Mouse (Mus musculus): ENCODE results near the gene Gpr84. TPM values are rescaled to one million over a fixed set of nuclear protein-coding genes. Genes with fewer than 3 reads are reported as not detected.
A peak's percentile ranks its signal among the peaks of the same experiment; 100 is the strongest.

The Gpr84 gene
- polyA plus RNA-seq (2011; ENCODE audit: insufficient read depth, insufficient read length, low replicate concordance, missing spikeins) = 1.5 and 2.3 TPM in 2 replicates

- TF ChIP-seq POLR2A (IDR thresholded peaks at IDR 0.05; ENCODE audit: borderline replicate concordance, control insufficient read depth, low read depth, low read length) (no peak), CTCF (IDR thresholded peaks at IDR 0.05; ENCODE audit: control insufficient read depth, insufficient read depth, low read length) (no peak)
- WGBS = 4% methylated on average over 6 of the region's 6 CpGs
- Histone ChIP-seq H3K27ac (ENCODE audit: control insufficient read depth, insufficient read depth, low read depth, low read length, poor library complexity) (peak within 1 kb of the TSS; percentile 64; the same call in 1 of the 2 replicates), H3K4me3 (replicated peaks; ENCODE audit: control insufficient read depth, low read depth, low read length) (peak within 1 kb of the TSS; percentile 71), H3K4me1 (ENCODE audit: control insufficient read depth, insufficient read depth, low read length) (peaks cover 3% of the 10 kb centered on the region)
Observed at GRCm38 (mm10) chr15:103310365-103310910, at the start of gene Gpr84. Gene Gpr84 (minus strand): TSS chr15:103310612.

DNA sequence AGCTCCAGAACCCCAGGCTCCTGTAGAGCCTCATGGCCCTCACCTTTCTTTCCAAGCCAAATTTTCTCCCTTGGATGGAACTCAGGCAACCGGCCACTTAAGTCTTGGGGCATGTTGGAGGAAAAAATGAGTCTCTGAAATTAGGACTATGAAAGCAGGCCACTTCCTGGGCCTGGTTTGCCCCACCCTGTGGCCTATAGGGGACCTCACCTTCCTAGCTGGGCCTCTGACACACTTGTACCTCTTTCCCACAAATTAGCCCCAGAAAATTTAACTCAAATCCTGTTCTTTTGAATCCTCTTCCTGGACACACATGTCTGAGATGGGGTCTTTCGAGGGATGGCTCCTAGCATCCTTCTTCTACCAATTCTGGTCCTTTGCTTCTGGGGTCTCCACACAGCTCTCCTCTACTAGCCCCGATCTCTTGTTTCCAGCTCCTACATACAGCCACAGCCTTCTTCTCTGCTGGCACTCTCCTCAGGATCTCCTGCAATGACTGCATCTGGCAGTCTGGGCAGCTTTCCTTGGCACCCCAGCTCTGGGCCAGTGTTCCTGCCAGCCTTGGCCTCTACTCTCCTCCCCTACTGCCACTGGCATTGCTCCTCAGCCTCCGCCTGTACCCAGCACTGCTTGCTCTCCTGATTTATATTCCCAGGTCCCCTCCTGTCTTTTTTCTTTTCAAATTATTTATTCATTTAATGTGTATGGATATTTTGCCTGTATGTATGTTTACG lies 49.6 kb upstream of the Gpr84 start:
- Histone ChIP-seq H3K4me3 (replicated peaks; ENCODE audit: control insufficient read depth, low read depth, low read length) (no peak overlapping the region), H3K4me1 (ENCODE audit: control insufficient read depth, insufficient read depth, low read length) (peaks cover 13% of the 10 kb centered on the region), H3K27ac (ENCODE audit: control insufficient read depth, insufficient read depth, low read depth, low read length, poor library complexity) (no peak overlapping the region)
- 81% methylated on average over 5 of the region's 5 CpGs for WGBS
- TF ChIP-seq POLR2A (IDR thresholded peaks at IDR 0.05; ENCODE audit: borderline replicate concordance, control insufficient read depth, low read depth, low read length) (no peak), CTCF (IDR thresholded peaks at IDR 0.05; ENCODE audit: control insufficient read depth, insufficient read depth, low read length) (no peak)

GRCm38 (mm10) chr15:103359122-103359510 lies 48.7 kb upstream of the Gpr84 start:
- Histone ChIP-seq H3K4me1 (ENCODE audit: control insufficient read depth, insufficient read depth, low read length) (peaks cover 13% of the 10 kb centered on the region), H3K27ac (ENCODE audit: control insufficient read depth, insufficient read depth, low read depth, low read length, poor library complexity) (no peak overlapping the region), H3K4me3 (replicated peaks; ENCODE audit: control insufficient read depth, low read depth, low read length) (no peak overlapping the region)
- 14% methylated on average over 1 of the region's 1 CpGs for WGBS
- TF ChIP-seq POLR2A (IDR thresholded peaks at IDR 0.05; ENCODE audit: borderline replicate concordance, control insufficient read depth, low read depth, low read length) (no peak), CTCF (IDR thresholded peaks at IDR 0.05; ENCODE audit: control insufficient read depth, insufficient read depth, low read length) (no peak)

- H3K4me1 ChIP-seq (ENCODE audit: control insufficient read depth, insufficient read depth, low read length) = peaks cover 13% of the 10 kb centered on the region
- 26% methylated on average over 4 of the region's 4 CpGs for WGBS
- no peak for TF ChIP-seq CTCF (IDR thresholded peaks at IDR 0.05; ENCODE audit: control insufficient read depth, insufficient read depth, low read length)
- no peak for TF ChIP-seq POLR2A (IDR thresholded peaks at IDR 0.05; ENCODE audit: borderline replicate concordance, control insufficient read depth, low read depth, low read length)
- H3K4me3 ChIP-seq (replicated peaks; ENCODE audit: control insufficient read depth, low read depth, low read length) = no peak overlapping the region
- no peak overlapping the region for H3K27ac ChIP-seq (ENCODE audit: control insufficient read depth, insufficient read depth, low read depth, low read length, poor library complexity)
Observed at GRCm38 (mm10) chr15:103358278-103359121, 48.1 kb upstream of the Gpr84 start.

DNA sequence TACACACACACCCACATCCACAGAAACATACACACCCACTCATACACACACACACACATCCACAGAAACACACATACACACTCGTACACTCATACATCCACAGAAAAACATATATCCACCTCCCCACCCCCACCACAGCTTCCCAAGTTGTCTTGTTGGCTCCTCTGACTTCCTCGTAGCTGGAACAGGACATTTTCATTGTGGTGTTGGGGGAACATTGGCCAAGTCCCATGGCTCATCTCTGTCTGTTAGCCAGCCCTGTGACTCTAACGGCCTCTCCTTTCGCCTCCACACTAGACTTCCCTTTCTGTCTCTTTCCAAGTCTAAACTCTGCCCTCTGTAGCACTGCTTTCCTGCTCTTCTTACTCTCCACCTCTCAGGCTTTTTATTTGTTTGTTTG lies 47.4 kb upstream of the Gpr84 start:
- Histone ChIP-seq H3K4me3 (replicated peaks; ENCODE audit: control insufficient read depth, low read depth, low read length) (no peak overlapping the region), H3K27ac (ENCODE audit: control insufficient read depth, insufficient read depth, low read depth, low read length, poor library complexity) (no peak overlapping the region), H3K4me1 (ENCODE audit: control insufficient read depth, insufficient read depth, low read length) (peaks cover 13% of the 10 kb centered on the region)
- TF ChIP-seq CTCF (IDR thresholded peaks at IDR 0.05; ENCODE audit: control insufficient read depth, insufficient read depth, low read length) (no peak), POLR2A (IDR thresholded peaks at IDR 0.05; ENCODE audit: borderline replicate concordance, control insufficient read depth, low read depth, low read length) (no peak)
- WGBS = 45% methylated on average over 4 of the region's 4 CpGs

- TF ChIP-seq CTCF (IDR thresholded peaks at IDR 0.05; ENCODE audit: control insufficient read depth, insufficient read depth, low read length) (no peak), POLR2A (IDR thresholded peaks at IDR 0.05; ENCODE audit: borderline replicate concordance, control insufficient read depth, low read depth, low read length) (no peak)
- Histone ChIP-seq H3K4me1 (ENCODE audit: control insufficient read depth, insufficient read depth, low read length) (peaks cover 6% of the 10 kb centered on the region), H3K4me3 (replicated peaks; ENCODE audit: control insufficient read depth, low read depth, low read length) (no peak overlapping the region), H3K27ac (ENCODE audit: control insufficient read depth, insufficient read depth, low read depth, low read length, poor library complexity) (no peak overlapping the region)
- 65% methylated on average over 4 of the region's 4 CpGs for WGBS
Observed at GRCm38 (mm10) chr15:103356130-103356529, 45.7 kb upstream of the Gpr84 start.

DNA sequence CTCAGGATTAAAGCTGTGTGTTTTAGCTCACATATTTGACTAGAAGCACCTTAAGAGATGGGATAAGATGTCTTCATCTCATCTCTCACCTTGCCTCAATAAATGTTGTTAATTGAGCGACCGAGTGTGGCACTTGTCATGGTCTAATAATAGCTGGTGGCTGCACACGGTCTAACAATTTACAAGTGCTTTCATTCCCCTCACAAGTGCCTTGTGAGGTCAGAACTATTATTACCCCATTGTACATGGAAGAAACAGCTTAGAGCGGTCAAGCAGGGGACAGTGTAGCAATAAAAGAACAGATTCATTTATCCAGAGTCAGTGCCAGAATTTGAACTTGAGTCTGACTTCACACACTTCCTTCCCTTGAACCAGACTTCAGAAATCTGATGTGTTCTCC lies 45.0 kb upstream of the Gpr84 start:
- 74% methylated on average over 4 of the region's 4 CpGs for WGBS
- Histone ChIP-seq H3K4me3 (replicated peaks; ENCODE audit: control insufficient read depth, low read depth, low read length) (no peak overlapping the region), H3K4me1 (ENCODE audit: control insufficient read depth, insufficient read depth, low read length) (peaks cover 6% of the 10 kb centered on the region), H3K27ac (ENCODE audit: control insufficient read depth, insufficient read depth, low read depth, low read length, poor library complexity) (no peak overlapping the region)
- TF ChIP-seq CTCF (IDR thresholded peaks at IDR 0.05; ENCODE audit: control insufficient read depth, insufficient read depth, low read length) (no peak), POLR2A (IDR thresholded peaks at IDR 0.05; ENCODE audit: borderline replicate concordance, control insufficient read depth, low read depth, low read length) (no peak)

GRCm38 (mm10) chr15:103354690-103355089 lies 44.3 kb upstream of the Gpr84 start:
- WGBS = 85% methylated on average over 2 of the region's 2 CpGs
- no peak for TF ChIP-seq POLR2A (IDR thresholded peaks at IDR 0.05; ENCODE audit: borderline replicate concordance, control insufficient read depth, low read depth, low read length)
- no peak for TF ChIP-seq CTCF (IDR thresholded peaks at IDR 0.05; ENCODE audit: control insufficient read depth, insufficient read depth, low read length)
- Histone ChIP-seq H3K4me1 (ENCODE audit: control insufficient read depth, insufficient read depth, low read length) (peaks cover 6% of the 10 kb centered on the region), H3K4me3 (replicated peaks; ENCODE audit: control insufficient read depth, low read depth, low read length) (no peak overlapping the region), H3K27ac (ENCODE audit: control insufficient read depth, insufficient read depth, low read depth, low read length, poor library complexity) (no peak overlapping the region)

Data from bone marrow, adult 2 months (tissue).